Comparison of ENCODE assay signal across 30 mouse cellular contexts in the genomic region with DNA sequence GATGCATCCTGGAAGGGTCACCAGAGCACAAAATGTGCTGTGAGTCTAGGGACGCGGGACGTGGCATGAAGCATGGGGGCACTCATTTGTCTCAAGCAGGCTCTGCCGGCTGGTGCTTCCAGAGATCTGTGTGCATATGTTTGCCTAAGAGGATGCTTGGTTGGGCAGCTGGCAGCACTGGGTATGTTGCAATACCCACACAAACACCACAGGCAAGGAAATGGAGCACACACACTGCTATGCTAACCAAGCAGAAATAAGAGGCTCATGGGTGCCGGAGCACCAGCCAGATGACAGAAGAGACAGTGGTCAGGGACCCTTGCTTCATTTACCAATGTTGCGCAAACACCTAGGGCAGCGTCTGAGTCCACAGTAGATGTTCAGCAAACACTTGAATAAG. TPM values are rescaled to one million over a fixed set of nuclear protein-coding genes. Genes with fewer than 3 reads are reported as not detected.
DNase-seq lines count a peak whose midpoint lies in the region; ATAC-seq and TF ChIP-seq lines count a peak whose summit lies in the region.
"Had no signal": no experiment of that assay in that cellular context is flagged by ENCODE, and none has a peak within 500 bp of the region (broad histone marks: within the 10 kb centered on the region; RNA-seq: fewer than 3 reads in every experiment).

No protein-coding gene starts in this region.

- H3K9ac ChIP-seq in liver, adult 2 months (ENCODE audit: low read depth, low read length), result no peak overlapping the region
- no peak overlapping the region for H3K9ac ChIP-seq in liver, embryonic 12.5 days
- H3K9ac ChIP-seq: embryonic facial prominence, embryonic 13.5 days; forebrain, embryonic 15.5 days; hindbrain, embryonic 13.5 days; kidney, embryonic 15.5 days; liver, embryonic 14.5 days; midbrain, embryonic 12.5 days had no signal

- H3K27ac ChIP-seq in liver, adult 2 months (replicated peaks; ENCODE audit: insufficient read depth, low read depth, low read length), result no peak overlapping the region
- no peak overlapping the region for H3K27ac ChIP-seq in liver, embryonic 12.5 days
- H3K27ac ChIP-seq: embryonic facial prominence, embryonic 13.5 days; forebrain, embryonic 10.5 days; forebrain, embryonic 15.5 days; hindbrain, embryonic 13.5 days; kidney, embryonic 15.5 days; left cerebral cortex, adult 2 months; liver, embryonic 14.5 days had no signal

- DNase-seq in cerebellum, postnatal 10 days, result peak; percentile 36 to 59
- no peak for DNase-seq in cerebellum, postnatal 25 days
- DNase-seq in layer of hippocampus, adult 18-20 months (ENCODE audit: low spot score in 2 of 2), result peak; percentile 32 to 61
- DNase-seq in layer of hippocampus, postnatal 10 days (ENCODE audit: low spot score in 2 of 2), result no peak
- DNase-seq in liver, adult 2 months (ENCODE audit: extremely low read depth, low read depth, low spot score), result peak; percentile 41
- no peak for DNase-seq in ovary, postnatal 14 days (ENCODE audit: low spot score)
- DNase-seq: adrenal gland, adult 8-10 months; cerebellum, adult 8-10 months; gastrocnemius, postnatal 10 days; heart, postnatal 14 days; kidney, adult 18-20 months; kidney, postnatal 36 days; lung, adult 2 months; lung, postnatal 10 days; retina, postnatal 1 day; spleen, adult 18-20 months; thymus, postnatal 14 days had no signal

- H3K4me3 ChIP-seq in liver, adult 2 months (ENCODE audit: insufficient read depth, low read depth, low read length), result no peak overlapping the region
- H3K4me3 ChIP-seq in liver, embryonic 12.5 days, result no peak overlapping the region
- H3K4me3 ChIP-seq: embryonic facial prominence, embryonic 13.5 days; forebrain, embryonic 10.5 days; forebrain, embryonic 15.5 days; hindbrain, embryonic 13.5 days; kidney, embryonic 15.5 days; left cerebral cortex, adult 2 months; megakaryocyte, embryonic 14.5 days; midbrain, embryonic 12.5 days had no signal

- no peak for TF ChIP-seq CTCF in liver, adult 2 months (IDR thresholded peaks at IDR 0.05; ENCODE audit: low read depth, low read length)

- ATAC-seq in liver, embryonic 12.5 days, result no peak
- ATAC-seq in hematopoietic stem cell, adult 5-6 weeks (replicated peaks in 1 of 2; ENCODE audit: insufficient read depth in 1 of 2, low FRiP score in 2 of 2, low TSS enrichment in 1 of 2, low read depth in 1 of 2, poor library complexity in 2 of 2, severe bottlenecking in 2 of 2), result peak; percentile 51 to 53; a peak in 3 of 4 replicates
- ATAC-seq: forebrain, embryonic 15.5 days had no signal

- H3K9me3 ChIP-seq in liver, embryonic 12.5 days (replicated peaks), result no peaks in the 10 kb centered on the region
- H3K9me3 ChIP-seq: embryonic facial prominence, embryonic 13.5 days; forebrain, embryonic 10.5 days; forebrain, embryonic 15.5 days; G1E; hindbrain, embryonic 13.5 days; kidney, embryonic 15.5 days; megakaryocyte, embryonic 14.5 days; midbrain, embryonic 12.5 days had no signal

- 60% methylated on average over 7 of the region's 7 CpGs for WGBS in liver, adult 2 months
- WGBS in liver, embryonic 12.5 days (ENCODE audit: insufficient replicate concordance), result 73% methylated on average over 7 of the region's 7 CpGs

- H3K4me2 ChIP-seq in liver, embryonic 12.5 days, result no peak overlapping the region
- H3K4me2 ChIP-seq: embryonic facial prominence, embryonic 13.5 days; forebrain, embryonic 15.5 days; hindbrain, embryonic 13.5 days; kidney, embryonic 15.5 days; midbrain, embryonic 12.5 days had no signal

- no peaks in the 10 kb centered on the region for H3K79me2 ChIP-seq in liver, adult 2 months (ENCODE audit: control insufficient read depth, insufficient read depth, low read length)

- no peaks in the 10 kb centered on the region for H3K36me3 ChIP-seq in liver, adult 2 months (ENCODE audit: control insufficient read depth, insufficient read depth, low read length)
- no peaks in the 10 kb centered on the region for H3K36me3 ChIP-seq in liver, embryonic 12.5 days
- H3K36me3 ChIP-seq: embryonic facial prominence, embryonic 13.5 days; forebrain, embryonic 10.5 days; forebrain, embryonic 15.5 days; G1E; hindbrain, embryonic 13.5 days; kidney, embryonic 15.5 days; midbrain, embryonic 12.5 days had no signal

- no peaks in the 10 kb centered on the region for H3K4me1 ChIP-seq in liver, adult 2 months (ENCODE audit: control insufficient read depth, insufficient read depth, low read length)
- H3K4me1 ChIP-seq in liver, embryonic 12.5 days, result no peaks in the 10 kb centered on the region

- no peaks in the 10 kb centered on the region for H3K27me3 ChIP-seq in liver, adult 2 months (ENCODE audit: control insufficient read depth, insufficient read depth, low read length)
- H3K27me3 ChIP-seq in liver, embryonic 12.5 days (replicated peaks), result 0 out of 2 replicates have a peak, but pooled peaks cover 5% of the 10 kb centered on the region
- H3K27me3 ChIP-seq: forebrain, embryonic 15.5 days; hindbrain, embryonic 13.5 days had no signal

- TF ChIP-seq POLR2A in liver, adult 2 months (IDR thresholded peaks at IDR 0.05; ENCODE audit: extremely low read depth, insufficient read depth, low read length), result no peak

RNA-seq across cellular contexts. Expression of gene Nfasc, which starts 25.8 kb away (rescaled TPM):
- 100 to 1,000 TPM; 139 to 143 TPM for total RNA-seq in layer of hippocampus, adult 18-20 months (2021)
- total RNA-seq in layer of hippocampus, postnatal 10 days (2021), result 100 to 1,000 TPM; 141 to 168 TPM
- 0.09 and 0.20 TPM in 2 replicates for total RNA-seq in liver, adult 2 months (2014; rRNA removed)
- polyA plus RNA-seq in liver, adult 2 months (2012; rRNA removed), result 0.02 and 0.11 TPM in 2 replicates
- 0.12 and 0.26 TPM in 2 replicates for polyA plus RNA-seq in liver, embryonic 12.5 days (2016; fragmentation: Nextera tagmentation; extraction: Ambion mirVana)
- not detected in 2 replicates for total RNA-seq in hematopoietic stem cell, adult 5-6 weeks (2017)
- total RNA-seq: monocyte, adult 5-6 weeks had no signal
- polyA plus RNA-seq: G1E had no signal

Comparison
In these comparisons a context has a peak if more than half of its experiments do, and no peak if none do; other contexts are left out.
1. DNase-seq: peak in cerebellum, postnatal 10 days (2 of 2), layer of hippocampus, adult 18-20 months (2 of 2) and liver, adult 2 months (single experiment); none in cerebellum, postnatal 25 days (0 of 2), layer of hippocampus, postnatal 10 days (0 of 2) and ovary, postnatal 14 days (single experiment).
2. RNA of gene Nfasc, which starts 25.8 kb away (total RNA-seq): 141 to 168 TPM in layer of hippocampus, postnatal 10 days and 139 to 143 TPM in layer of hippocampus, adult 18-20 months; 0.09 to 0.20 TPM in liver, adult 2 months and not detected in hematopoietic stem cell, adult 5-6 weeks; every median in the first group is over 100 times any median in the second.